Mouse (Mus musculus) embryo, embryonic 10 days (tissue): ENCODE measurements around the gene Vapa.
"Not testable (repeated sequence)": the region's sequence is repeated elsewhere in the genome, so short reads cannot be mapped to it uniquely, and the experiment has no call there.

ENCODE experiments used
- DNase-seq: peaks from one replicate; pipeline ENCODE4 v3.0.0-alpha.2; 2015; ENCODE audit warnings: low spot score

Gene Vapa

DNA sequence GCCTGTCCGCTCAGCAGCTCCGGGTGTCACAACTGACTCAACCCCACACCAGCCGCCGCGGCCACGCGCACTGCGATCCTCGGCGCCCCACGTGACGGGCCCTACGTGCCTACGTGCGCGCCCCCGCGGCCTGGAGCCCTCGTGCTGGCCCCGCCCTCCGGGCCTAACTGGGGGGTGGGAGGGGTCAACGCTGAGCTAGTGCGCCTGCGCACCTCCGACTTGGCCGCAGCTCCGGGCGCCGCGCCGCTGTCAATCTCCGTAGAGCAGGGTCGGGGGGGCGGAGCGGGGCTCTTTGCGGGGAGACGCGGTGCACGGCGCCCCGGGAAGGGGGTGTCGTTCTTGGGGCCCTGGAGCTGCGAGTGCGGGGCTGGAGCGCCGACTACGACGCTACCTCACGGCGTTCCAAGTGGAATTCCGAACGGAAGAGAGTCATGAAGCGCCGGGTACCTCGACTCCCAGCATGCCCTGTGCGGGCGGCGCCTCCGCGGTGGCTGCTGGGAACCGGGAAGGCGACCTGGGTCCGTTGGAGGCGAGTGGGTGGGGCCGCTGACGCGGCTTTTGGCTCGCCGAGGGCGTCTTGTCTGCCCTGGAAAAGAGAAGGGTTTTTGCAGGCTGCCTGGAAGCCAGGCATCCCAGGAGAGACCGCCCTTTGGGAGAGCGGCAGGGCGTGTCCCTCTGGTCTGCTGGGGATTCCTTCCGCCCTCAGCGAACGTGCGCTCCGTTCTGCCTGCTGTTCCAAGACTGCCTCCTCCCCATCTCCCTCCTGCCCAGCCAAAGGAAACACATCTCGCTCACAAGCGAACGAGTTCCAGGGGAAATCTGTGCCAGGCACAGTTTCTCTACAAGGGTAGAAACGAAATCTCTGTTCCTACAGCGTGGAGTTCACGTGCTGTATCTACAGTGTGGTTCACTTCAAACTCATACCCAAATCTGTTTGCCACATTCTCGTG lies at the start of gene Vapa:
Vapa (minus strand) TSS at position 93 of the 950 bp plus-strand sequence.
- peak; percentile 98 for DNase-seq

DNA sequence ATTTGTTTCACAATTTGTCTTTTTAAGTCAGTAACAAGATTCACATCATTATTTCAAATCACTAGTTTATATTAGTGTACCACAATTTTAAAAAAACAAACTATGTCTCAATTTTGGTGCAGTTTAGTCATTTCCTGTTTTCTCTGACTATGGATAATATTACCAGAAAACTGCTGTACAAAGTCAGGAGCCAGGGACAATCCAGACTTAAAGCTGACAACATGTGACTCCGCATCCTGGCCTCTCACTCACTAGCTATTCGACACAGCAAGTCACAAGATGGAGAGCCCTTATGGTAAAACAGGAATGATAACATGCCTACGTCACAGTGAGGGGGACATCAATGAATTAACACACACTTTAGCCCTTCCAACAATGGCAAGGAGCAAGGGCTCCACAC lies 49.3 kb upstream of the Vapa start:
- no peak for DNase-seq

DNA sequence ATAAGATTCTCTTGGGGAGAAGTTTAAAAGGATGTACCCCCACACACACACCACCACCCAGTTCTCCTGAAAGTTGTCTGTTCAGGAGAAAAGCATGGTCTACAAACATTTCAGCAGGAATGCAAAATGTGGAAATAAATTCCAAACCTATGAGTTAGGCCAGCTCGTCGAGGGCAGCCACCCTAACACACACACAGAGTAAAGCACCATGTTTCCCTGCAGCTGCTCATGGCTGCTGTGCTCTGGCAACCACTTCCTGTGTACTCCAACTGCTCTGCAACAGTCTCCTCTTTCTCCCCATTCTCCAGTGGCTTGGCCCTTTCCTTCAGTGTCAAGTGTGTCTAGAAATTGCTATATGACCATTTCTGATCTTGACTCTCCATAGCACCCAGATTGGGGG lies 45.1 kb upstream of the Vapa start:
- DNase-seq, result no peak

DNA sequence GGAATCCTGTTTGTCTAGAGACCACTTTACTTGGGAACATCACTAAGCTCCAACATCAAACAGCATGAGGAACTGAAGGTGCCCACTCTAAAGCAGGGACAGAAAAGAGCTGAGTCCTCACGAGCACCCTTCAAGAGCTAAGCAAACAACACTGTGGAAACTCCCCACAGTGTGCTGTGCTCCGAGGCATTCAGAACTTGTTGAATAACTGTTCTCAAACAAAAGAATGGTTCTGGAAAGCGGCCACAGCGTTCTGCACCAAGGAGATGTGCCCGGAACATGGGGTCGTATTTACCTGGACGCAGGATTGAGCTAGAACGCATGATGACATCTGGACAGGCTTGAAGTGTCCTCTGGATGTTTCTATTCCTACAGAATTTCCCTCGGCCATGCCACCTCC lies 44.6 kb upstream of the Vapa start:
- DNase-seq, result no peak

DNA sequence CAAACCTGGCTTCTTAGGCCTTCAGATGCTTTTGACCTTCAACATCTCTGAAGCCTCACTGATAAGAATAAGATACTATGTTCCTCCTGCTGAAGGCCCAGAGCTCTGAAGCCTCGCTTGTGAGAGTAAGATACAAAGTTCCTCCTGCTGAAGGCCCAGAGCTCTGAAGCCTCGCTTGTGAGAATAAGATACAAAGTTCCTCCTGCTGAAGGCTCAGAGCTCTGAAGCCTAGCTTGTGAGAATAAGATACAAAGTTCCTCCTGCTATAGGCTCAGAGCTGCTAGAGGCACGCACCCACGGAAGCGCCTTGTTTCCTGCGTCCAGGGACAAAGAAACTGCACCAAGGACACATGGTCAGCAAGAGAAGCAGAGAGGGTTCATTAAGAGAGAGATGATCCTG lies 43.4 kb upstream of the Vapa start:
- no peak for DNase-seq

DNA sequence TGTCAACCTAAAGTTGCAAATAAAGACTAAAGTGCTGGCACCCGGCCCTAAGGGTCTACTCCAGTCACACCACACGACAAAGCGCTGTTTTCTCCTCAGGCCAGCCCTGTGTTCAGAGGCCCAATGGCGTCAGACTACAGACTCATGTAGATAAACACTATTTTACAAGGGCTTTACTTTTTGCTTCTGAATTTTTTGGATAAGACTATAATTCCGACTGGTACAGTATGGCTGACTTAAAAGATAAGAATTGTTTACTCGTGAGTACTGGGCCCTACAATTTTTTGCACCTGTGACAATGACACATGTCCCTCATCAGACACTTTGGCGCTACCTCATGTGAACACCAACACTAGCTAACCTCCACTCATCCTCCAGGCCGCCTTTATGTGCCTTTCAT lies 42.7 kb upstream of the Vapa start:
- DNase-seq, result no peak

DNA sequence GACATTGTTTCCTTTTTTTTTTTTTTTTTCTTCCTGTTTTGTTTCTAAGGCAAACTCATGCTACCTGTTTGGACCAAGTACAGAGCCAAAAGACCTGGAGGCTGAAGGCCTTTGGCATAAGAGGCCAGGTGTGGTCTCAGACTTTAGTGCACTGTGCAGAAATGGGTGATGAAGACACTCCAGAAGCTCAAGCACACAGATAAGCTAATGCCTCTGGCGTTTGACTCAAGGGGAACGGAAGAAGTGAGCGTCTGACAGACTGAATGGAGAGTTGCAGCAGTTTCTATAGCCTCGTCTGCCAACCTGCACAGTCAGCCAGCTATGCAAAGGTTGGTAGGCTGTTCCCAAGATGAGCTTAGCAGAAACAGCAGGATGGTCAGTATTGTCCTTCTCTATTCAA lies 42.3 kb upstream of the Vapa start:
- no peak for DNase-seq

DNA sequence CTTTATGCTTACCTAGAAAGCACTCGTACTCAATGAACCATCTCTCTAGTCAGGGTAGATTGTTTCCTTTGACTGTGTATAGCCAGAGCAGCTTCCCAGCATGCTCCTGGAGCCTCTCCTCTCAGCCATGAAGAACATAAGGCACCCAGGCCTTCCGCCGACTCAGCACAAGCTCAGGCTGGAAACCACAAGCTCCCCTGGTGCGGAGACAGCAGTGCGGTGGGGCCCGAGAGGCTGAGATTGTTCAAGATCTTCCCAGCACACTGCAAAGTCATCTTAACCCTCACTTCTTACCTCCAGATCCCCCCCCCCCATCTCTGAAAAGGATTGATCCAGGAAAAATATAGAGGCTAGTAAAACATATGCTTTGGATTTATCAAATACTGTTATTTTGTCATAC lies 37.2 kb upstream of the Vapa start:
- DNase-seq, result no peak

DNA sequence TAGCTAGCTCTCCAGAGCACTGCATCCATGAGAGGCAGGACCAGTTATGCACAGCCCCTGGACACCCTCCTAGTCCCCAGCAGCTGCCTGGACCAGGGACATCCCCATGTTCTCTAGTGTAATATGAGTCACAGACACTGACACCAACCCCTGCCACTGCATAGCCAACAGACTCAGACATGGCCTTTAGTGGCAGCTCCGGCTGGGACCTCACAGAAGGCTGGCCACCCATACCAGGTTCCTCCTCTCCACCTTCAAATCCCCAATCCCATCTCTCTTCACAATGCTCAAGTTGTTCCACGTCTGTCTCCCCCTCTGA lies 35.8 kb upstream of the Vapa start:
- DNase-seq, result no peak

DNA sequence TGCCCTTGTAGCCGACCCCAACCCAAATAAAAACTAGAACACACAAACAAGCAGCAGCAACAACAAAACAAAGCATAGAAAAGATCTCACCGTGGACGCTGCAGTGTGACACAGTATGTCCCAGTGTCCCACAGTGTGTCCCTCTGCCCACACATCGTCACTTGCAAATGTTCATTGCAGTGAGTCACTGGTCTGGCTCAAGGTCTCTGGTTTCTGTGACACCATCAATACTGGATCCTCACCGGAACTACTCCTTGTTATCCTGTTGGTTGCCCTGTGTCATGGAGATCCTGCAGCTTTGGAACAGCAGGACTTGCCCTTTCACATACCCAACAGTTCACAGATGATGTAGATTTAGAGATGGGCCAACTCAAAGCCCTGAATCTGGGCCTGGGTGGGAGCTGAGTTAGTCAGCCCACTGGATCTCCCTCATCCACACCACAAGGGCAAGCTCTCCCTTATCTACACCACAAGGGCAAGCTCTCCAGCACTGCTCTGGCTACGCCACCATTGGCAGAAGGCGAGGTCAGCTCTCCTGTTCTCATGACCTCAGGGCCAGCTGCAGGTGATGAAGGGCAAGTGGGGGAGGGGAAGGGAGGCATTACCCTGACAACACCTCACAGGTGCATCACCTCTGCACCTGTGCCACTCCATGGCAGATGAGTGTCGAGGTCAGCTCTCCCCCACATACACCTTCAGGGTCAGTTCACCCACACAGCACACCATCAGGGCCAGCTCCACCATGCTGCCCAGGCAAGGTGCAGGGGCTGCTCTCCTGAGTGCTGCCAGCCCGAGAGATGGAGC lies 35.2 kb upstream of the Vapa start:
- DNase-seq, result no peak

DNA sequence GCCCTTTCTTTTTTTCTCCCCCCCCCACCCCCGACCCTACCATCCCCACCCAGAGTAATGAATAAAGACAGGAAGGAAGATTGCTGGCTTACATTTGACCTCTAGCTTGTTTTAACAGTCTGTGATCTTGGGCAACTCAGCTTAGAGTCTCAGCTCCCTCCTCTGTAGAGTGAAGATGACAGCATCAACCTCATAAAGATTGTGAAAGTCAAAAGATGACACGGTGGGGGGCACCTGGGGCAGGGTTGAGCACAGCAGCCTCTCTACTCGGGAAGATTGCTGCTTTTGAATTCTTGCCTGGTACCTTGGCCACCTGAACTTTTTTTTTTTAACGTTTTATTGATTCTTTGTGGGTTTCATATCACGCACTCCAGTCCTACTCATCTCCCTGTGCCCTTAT lies 34.6 kb upstream of the Vapa start:
- no peak for DNase-seq

DNA sequence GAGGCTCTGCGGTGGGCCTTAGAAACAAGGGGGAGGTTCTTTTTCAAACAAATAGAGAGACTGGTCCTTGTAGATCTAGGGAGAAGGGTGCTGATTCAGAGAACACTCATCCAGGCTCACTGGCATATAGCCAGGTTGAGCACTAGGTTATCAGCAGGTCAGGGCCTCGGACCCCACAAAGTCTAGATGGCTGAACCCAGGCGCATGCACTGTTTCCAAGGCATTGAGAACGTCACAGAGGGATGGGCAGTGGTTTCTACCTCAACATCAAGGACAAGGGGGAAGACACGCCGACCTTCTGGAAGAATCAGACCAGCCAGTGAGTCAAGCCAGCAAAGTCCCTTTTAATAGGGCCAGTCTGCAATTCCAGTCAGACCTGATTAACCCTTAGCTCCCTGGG lies 33.9 kb upstream of the Vapa start:
- DNase-seq, result no peak

DNA sequence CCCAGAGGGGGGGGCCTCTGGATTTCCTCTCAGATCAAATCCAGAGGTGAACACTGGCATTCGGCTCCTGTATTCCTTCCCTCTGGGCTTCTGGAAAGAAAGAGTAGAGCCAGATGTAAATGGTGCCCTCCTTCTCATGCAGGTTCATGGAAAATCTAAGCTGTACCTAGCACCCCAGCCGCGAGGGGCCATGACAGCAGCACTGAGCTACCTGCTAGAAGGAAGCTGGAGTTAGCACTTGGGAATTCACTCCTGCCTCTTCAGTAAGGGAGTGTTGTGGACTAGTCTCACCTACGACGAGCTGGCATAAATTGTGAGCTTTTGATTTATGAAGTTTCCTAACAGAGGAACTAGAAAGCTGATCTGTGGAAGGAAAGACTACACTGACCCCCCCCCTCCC lies 30.2 kb upstream of the Vapa start:
- no peak for DNase-seq

DNA sequence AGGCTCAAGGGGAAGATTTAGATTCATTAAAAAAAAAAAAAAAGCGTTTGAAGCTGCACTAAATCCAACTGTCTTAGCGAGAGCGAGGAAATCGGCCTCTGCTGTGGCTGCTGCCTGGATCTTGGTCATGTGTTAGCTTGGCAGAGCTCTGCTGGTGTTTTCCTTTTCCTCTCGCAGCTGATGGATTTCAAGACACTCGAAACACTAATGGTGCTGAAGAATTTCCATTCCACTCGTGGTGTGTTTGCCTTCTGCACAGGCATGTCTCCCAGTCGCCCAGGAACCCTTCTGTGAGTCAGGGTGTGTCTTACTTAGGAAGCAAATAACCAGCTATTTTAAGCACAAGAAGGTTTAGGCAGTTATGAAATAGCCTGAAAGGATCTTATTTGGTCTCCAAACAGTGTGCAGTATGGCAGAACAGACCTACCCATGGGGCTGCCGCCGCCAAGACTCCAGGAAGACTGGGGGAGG lies 29.7 kb upstream of the Vapa start:
- DNase-seq, result no peak

DNA sequence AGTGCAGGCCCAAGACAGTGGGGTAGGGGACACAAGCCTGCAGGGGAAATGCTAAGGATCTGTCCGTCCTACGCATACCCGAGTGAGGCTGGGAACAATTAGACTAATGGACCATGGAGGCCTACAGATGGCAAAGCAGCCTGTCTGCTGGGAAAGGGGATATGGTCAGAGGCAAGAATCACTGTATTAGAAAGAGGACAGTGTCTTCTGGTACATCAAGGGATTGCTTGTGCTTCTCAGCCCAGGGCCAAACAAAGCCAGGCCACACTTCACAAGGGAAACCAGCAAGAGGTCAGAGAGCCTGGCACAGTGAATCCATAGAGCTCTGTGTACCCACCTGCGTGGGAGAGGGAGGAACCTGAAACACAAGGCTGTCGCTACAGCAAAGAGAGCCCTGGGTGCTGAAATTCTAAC lies 29.2 kb upstream of the Vapa start:
- peak; percentile 17 for DNase-seq

DNA sequence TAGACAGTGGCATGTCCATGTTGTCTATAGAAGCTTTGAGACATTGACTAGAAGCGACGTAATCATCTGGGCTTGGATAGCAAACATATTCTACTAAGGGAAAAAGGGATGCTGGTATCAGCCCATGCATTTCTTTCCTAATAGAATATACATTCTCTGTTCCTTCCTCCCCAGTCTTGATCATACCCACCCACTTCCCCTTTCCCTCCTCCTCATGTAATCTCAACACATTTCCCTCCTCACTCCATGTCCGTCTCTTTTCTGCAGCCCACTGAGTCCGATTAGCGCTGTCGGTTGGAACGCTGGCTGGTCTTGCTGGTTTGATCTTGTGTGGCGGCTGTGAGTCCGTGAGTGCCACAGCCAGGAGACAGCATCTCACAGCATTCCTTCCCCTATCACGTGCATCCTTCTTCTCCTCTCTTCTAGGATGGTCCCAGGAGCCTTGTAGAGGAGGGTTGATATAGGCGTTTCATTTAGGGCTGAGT lies 28.4 kb upstream of the Vapa start, which contains the start of gene Txndc2:
Txndc2 (minus strand) TSS at position 435 of the 485 bp plus-strand sequence.
- no peak for DNase-seq

DNA sequence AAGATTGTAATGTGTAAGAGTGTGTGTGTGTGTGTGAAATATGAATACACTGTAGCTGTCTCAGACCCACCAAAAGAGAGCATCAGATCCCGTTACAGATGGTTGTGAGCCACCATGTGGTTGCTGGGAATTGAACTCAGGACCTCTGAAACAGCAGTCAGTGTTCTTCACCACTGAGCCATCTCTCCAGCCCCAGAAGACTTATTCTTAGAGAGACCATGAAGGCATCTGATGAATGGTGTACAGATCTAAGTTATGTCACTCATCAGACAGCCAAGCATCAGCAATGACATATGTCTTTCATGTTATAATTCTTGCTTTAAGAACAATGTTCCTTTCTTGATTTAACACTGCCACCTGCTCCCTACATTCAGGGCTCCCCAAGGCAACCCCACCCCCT lies 25.8 kb upstream of the Vapa start:
- DNase-seq, result no peak

DNA sequence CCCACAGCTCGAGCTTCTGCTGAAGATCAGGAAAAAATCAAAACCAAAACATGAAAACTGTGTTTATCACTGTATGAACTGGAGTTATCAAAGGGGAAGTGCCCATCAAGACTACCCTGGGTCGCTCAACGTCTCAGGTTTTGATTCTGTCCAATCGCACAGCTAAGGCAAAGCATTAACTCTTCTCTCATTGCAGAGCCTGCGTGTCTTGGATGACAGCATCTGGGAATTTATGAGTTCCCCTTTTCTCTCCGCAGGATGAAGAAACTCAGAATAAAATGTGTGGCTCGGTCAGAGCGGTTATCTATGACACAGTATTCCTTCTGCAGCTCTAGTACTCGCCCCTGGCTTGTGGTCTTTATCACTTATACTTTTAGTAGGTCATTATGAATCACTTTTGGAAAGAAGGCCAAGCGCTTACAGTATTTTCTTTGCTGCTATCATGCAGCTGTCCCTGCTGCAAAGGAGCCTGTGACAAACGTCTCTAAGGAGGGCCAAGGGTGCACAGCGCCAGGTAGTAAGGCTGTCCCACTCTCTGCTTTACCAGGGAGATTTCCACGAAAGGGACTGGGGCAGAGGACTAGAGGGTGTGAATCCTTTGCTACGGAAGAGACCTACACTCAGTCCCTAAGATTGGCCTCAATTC lies 22.5 kb upstream of the Vapa start:
- DNase-seq, result no peak

DNA sequence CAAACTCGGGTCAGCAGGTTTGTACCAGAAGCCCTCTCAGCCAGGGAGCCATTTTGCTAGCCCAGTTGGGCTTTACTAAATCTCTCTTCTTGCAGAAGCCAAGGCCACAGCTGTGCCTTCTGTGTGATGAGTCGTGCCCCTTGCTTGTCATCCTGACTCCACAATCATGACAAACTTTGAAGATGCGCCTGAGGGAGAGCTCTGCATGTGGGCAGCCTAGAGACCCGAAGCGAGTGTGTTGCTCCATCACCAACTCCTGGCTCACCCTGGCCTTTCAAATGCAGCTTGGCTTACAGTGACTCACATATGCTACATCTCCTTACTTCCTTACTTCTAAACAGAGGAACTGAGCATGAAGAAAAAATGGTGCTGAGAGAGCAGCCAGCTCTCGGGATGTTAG lies 16.6 kb upstream of the Vapa start:
- no peak for DNase-seq

DNA sequence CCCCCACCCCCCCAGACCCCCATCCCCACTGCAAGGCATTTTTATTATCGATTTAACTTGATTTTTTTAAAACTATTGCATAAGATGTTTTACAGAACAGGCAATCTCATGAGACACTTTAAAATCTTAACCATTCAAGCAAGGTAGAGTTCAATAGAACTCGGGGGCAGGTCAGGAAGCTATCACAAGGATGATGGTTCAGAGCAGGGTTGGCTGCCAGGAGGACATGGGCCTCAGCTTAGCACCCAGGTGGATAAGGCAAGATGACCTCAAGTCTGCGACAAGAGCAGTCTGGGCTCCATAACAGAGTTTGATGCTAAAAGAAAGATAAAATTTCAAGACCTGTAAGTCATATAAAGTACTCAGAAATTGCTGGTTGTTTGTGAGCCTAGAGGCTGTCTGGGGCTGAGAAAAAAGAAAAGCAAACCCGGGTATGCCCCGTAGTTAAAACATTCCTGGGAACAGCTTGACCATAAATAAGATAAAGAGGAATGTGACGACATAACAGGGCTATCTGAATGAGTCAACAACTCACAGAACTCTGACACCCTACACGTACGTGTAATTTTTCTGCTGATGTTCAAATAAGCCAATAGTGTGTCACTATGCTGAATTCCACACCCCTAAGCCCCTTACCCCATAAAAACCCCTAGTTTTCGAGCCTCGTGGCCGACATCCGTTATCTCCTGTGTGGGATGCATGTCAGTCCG lies 15.6 kb upstream of the Vapa start:
- not testable (repeated sequence) for DNase-seq

DNA sequence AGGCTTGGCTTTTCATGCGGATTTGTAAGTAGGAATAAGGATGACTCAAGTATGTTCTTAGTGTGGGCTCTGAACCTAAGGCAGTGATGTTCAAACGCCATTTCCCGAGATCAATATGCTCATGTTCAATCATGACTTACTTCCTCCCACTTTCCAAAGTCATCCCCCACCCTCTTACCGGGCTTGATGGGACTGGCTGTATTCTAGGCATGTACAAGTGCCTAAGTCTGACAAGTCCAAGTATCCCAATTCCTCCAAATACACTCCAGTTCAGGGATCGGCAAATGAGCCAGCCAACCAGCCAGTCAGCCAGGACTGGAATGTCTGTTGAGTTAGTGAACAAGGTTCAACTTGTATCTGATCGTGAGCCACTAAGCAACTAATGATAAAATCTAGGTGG lies 12.9 kb upstream of the Vapa start:
- DNase-seq, result no peak

DNA sequence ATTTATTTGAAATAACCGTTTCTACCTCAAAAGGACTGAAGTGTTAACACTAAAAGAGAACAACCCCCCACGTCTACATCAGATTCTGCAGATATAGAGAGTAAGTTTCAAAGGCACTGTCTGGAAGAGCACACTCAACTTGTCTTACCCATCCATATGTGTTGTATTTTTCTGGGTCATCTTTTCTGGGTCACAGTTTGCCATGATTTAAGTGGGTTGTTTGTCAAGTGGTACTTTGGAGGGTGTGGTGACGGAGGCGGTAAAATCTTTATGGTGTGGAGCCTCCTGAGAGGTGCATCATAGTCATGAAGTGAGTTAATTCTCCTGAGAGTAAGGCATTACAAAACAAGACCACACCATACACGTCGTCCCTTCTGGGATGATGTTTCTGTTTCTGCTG lies 12.2 kb upstream of the Vapa start:
- DNase-seq, result no peak
